Mouse (Mus musculus) left cerebral cortex, postnatal 25 days (tissue): ENCODE measurements around the gene Gmfb. TPM values are rescaled to one million over a fixed set of nuclear protein-coding genes. Genes with fewer than 3 reads are reported as not detected.

Experiments used
- DNase-seq, 2 experiments: peaks; one replicate each; pipeline ENCODE4 v3.0.0; 2022; ENCODE audit warnings: low spot score in 2 of 2, mixed read lengths in 1 of 2
- intact Hi-C: fragments of 180-260 bp; cut with DNase I; formaldehyde crosslinking; loops from one replicate; pipeline ENCODE4 v1.15.1; 2025
- total RNA-seq, 2 experiments: library from RNA; stranded (reverse); gene quantifications; 2 replicates each; pipeline ENCODE4 v1.2.3; 2021

The Gmfb gene
- total RNA-seq, 2 experiments from 2014 or later = 156 to 158 TPM

GRCm38 (mm10) chr14:46806186-46806585 is 15.9 kb downstream of the Gmfb start:
- intact Hi-C loops = no loop called here
- no peak for DNase-seq

GRCm38 (mm10) chr14:46803791-46804190 is 18.3 kb downstream of the Gmfb start:
- intact Hi-C loops = no loop called here
- no peak for DNase-seq

DNA sequence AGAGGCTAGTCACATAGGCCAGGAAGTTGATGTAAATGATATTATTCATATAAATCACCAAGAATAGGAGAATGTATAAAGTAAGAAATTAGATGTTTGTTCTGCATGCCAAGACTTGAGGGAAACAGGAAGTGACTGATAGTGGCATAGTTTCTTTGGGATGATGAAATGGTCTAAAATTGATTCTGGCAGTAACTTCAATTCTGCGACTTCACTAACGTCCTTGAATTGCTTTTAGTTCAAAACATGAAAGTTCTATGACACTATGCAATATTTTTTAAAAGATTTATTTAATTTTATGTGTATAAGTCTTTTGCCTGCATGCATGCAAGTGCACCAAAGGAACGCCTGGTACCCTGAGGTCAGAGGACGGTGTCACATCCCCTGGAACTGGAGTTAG is 18.8 kb downstream of the Gmfb start:
- intact Hi-C loops = no loop called here
- DNase-seq = no peak

- intact Hi-C loops = no loop called here
- DNase-seq = no peak
These were observed 21.2 kb downstream of the Gmfb start for GRCm38 (mm10) chr14:46800684-46801345.

DNA sequence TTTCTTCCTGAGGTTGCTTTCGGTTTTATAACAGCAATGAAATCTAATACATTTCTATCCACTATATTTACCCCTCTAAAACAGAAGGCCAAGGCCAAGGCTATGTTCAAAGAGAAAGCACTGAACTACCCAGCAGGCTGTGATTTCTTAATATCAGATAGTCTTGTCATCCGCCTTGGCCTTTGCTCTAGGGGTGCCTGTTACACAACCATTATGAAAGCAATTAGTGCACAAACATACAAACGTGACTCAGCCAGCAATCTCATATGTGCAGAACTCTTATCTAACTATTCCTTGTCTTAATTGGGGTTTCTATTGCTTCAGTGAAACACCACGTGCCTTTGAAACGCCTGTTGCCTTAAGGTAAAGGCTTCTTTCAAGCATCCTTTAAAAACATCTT is 27.9 kb downstream of the Gmfb start:
- intact Hi-C loops = no loop called here

DNA sequence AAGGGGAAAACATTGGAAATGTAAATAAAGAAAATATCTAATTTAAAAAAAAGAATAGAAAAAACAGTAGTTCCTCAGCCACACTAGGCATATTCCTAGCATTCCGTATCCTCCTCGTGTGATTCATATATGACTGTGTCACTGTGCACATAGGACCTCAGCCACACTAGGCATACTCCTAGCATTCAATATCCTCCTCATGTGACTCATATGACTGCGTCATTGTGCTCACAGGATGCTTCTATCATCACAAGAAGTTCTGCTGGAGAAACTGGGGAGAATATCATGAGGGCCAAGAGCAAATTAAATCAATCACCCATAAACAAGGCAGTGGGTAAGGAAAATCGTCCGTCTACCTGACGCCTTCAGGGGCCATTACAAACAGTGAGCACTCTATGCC is 31.3 kb downstream of the Gmfb start:
- DNase-seq = no peak
- intact Hi-C loops = no loop called here

More for the DNA sequence above, 27.9 kb downstream of the Gmfb start:
- DNase-seq = no peak

DNA sequence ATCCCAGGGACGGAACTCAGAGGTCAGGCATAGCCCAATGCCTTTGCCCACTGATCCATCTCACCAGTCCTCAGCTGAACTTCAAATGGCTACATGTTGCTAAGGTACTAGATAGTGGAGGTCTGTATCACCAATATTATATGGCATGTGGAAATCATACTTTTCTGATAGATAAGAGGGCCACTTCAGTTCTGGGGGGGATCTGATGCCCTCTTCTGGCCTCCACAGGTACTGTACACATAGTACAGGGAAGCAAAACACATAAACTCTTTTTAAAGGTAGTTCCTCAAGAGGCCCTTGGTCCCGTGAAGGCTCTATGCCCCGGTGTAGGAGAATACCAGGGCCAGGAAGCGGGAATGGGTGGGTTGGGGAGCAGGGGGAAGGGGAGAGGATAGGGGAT is 31.7 kb downstream of the Gmfb start:
- intact Hi-C loops = no loop called here
- DNase-seq = no peak

DNA sequence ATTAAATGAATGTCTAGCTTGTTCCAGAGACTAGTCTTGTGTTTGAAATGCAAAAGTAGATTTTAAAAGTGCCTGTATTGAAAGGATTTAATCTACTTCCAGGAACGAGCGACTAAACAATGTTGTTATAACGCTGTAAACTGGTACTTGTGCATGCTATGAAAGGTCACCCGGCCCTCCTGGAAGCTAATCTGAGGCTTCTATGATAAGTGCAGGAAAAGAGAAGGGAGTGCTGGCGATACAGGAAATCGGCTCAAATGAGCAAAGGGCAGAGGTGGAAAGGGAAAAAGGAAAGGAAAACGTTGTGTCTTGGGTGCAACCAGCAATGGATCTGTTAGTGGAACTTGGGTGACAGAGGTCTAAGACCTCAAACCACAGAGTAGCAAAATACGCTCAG is 33.5 kb downstream of the Gmfb start:
- DNase-seq = no peak
- intact Hi-C loops = loop anchor here (1.0 kb wide), 1 partner anchor 33 kb away; no protein-coding TSS in a partner anchor

DNA sequence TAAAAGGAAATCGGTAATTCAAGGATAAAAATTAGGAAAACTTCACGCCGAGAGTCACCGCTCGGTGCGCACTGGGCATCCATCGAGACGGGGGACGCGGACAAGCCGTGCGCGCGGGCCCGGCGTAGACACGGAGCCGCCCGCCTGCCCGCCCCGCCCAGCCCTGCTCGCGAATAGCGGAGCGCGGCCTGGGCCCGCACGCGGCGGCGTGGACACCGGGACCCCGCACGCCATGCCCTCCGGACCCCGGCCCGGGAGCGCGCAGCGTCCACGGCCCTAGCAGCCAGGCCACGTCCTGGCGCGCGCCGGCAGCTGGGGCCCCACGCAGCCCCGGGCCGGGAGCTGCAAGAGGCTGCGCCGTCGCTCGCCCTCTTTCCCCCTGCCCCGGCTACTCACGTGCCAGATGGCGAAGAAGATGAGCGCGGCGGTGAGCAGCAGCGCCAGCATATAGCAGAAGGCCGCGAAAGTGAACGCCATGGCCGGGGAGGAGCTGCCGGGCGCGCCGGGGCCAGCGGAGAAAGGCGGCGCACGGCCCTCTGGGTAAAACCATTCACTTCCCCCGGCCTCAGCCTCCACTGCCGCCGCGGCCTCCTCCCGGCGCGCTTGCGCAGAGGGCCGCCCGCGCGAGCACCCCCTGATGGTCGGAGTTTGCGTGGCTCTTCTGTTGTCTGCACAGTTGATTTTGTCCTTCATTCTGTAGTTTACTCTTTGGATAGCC is 34.1 kb downstream of the Gmfb start, which contains the start of gene Cnih1:
Cnih1 (minus strand) TSS at position 625 of the 718 bp plus-strand sequence.
- intact Hi-C loops = loop anchor here (1.0 kb wide), 1 partner anchor 33 kb away; no protein-coding TSS in a partner anchor
- peak; percentile 88 to 91 for DNase-seq

- DNase-seq = no peak
- intact Hi-C loops = no loop called here
These were observed 34.6 kb downstream of the Gmfb start for GRCm38 (mm10) chr14:46787454-46787786.

GRCm38 (mm10) chr14:46785247-46785646 is 36.8 kb downstream of the Gmfb start:
- no peak for DNase-seq
- intact Hi-C loops = no loop called here

- no peak for DNase-seq
- intact Hi-C loops = no loop called here
These were observed 38.6 kb downstream of the Gmfb start for GRCm38 (mm10) chr14:46783327-46783926.

- intact Hi-C loops = no loop called here
- no peak for DNase-seq
These were observed 39.7 kb downstream of the Gmfb start for GRCm38 (mm10) chr14:46782187-46782828.

DNA sequence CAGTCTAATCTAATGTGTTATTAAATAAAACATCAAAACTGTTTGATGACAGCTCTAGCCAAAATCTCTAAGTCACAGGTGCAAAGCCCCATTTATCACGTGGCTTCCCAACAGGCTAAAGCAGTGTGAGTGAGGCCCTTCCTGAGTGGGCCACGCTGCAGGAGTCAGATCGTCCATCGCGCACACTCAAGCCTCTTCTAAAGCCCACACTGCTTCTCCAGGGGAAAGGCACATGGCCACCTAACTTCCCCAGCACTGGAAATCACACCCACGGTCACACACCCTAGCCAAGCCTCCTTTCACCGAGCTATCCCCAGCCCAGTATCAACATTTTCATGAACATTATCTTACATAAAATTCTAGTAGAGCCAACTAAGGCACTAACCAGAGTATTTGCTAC is 41.0 kb downstream of the Gmfb start:
- intact Hi-C loops = no loop called here
- DNase-seq = no peak

DNA sequence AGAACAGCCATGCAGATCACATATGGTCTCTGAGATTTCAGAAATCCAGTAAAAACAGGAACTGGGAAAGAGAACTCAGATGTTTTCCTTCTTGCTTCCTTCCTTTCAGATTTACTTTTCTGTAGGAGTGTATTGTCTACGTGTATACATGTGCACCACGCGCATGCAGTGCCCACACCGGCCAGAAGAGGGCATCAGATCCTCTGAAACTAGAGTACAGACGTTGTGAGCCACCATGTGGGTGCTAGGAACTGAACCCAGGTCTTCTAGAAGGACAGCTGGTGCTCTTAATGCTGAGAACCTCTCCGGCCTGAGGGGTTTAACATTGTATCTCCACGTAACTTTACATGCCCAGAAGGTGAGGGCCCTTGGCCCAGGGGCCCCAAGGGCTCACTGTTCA is 42.8 kb downstream of the Gmfb start:
- no peak for DNase-seq
- intact Hi-C loops = no loop called here

GRCm38 (mm10) chr14:46778756-46779155 is 43.3 kb downstream of the Gmfb start:
- no peak for DNase-seq
- intact Hi-C loops = no loop called here

DNA sequence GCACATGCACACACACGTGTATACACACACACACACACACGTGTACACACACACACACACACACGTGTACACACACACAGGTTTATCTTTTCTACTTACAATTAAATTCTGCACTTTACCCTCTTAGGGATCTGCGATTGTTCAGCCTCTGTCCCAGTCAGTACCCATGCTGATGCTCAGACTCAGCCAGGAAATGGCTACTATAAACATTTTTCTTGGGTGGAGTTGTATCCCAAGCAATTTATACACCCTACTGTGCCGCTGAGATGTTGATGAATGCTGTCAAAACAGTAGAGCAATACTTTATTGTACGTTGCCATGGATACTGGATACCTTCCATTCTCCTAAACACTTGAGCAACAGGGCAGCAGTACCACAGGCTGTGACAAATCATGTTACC is 52.0 kb downstream of the Gmfb start:
- intact Hi-C loops = no loop called here
- DNase-seq = no peak

- intact Hi-C loops = no loop called here
- peak; percentile 15 to 25 for DNase-seq
These were observed 54.9 kb downstream of the Gmfb start for GRCm38 (mm10) chr14:46767116-46767515.

DNA sequence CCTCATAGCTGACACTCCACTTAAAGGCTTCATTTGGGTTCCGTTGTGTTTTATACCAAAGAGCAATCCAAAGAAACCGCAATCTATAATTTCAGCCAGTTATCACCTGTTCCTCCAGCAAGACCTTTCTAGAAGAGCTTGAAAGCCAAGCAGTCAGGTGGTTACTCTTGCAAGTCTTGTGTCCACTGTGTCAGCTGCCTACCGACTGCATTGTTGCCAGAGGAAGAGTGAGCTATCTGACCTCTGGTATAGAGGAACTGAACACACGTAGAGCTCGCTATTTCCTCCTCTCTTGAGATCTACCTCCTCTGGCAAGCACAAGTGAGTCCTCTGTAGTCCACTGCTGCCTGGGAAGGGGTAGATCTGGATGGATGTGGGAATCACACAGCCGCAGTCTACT is 60.9 kb downstream of the Gmfb start:
- no peak for DNase-seq
- intact Hi-C loops = no loop called here

GRCm38 (mm10) chr14:46760355-46761029 is 61.5 kb downstream of the Gmfb start, which contains the start of gene Cdkn3:
Gene Cdkn3 (plus strand): TSS chr14:46760541.
- intact Hi-C loops = no loop called here
- DNase-seq = peak; percentile 82 to 96
